Comparison of ENCODE assay signal across 24 mouse cellular contexts in genomic region chr17:79790166-79790565, GRCm38 (mm10).
A peak's percentile ranks its signal among the peaks of the same experiment; 100 is the strongest.
DNase-seq lines count a peak whose midpoint lies in the region; ATAC-seq lines count a peak whose summit lies in the region.
"Had no signal": no experiment of that assay in that cellular context is flagged by ENCODE, and none has a peak within 500 bp of the region (broad histone marks: within the 10 kb centered on the region; RNA-seq: fewer than 3 reads in every experiment).

No protein-coding gene starts in this region.

- DNase-seq in embryonic facial prominence, embryonic 11.5 days (ENCODE audit: low spot score): peak; percentile 23
- no peak for DNase-seq in embryonic facial prominence, embryonic 10.5 days (ENCODE audit: low spot score)
- no peak for DNase-seq in lung, postnatal 4 days
- peak; percentile 50 for DNase-seq in adipocyte (ENCODE audit: low spot score)
- no peak for DNase-seq in left cerebral cortex, postnatal 14 days (ENCODE audit: low spot score in 2 of 2)
- DNase-seq: adrenal gland, postnatal 10 days; cerebellum, adult 2 months; cerebellum, postnatal 25 days; embryo, embryonic 11 days; gastrocnemius, postnatal 25 days; kidney, adult 8-10 months; kidney, postnatal 10 days; liver; right cerebral cortex, postnatal 14 days; thymus, postnatal 25 days had no signal

- no peak overlapping the region for H3K9ac ChIP-seq in embryonic facial prominence, embryonic 11.5 days (replicated peaks; ENCODE audit: low read length)
- H3K9ac ChIP-seq in lung, embryonic 15.5 days: no peak overlapping the region
- H3K9ac ChIP-seq in stomach, embryonic 15.5 days: no peak overlapping the region
- H3K9ac ChIP-seq: heart, embryonic 15.5 days; liver, embryonic 15.5 days had no signal

- H3K27ac ChIP-seq in embryonic facial prominence, embryonic 11.5 days (replicated peaks; ENCODE audit: low read depth, low read length): no peak overlapping the region
- H3K27ac ChIP-seq in embryonic facial prominence, embryonic 10.5 days (replicated peaks): no peak overlapping the region
- H3K27ac ChIP-seq in lung, embryonic 15.5 days: peak overlapping the region; percentile 53; the same call in 1 of the 2 replicates
- H3K27ac ChIP-seq in stomach, embryonic 15.5 days: peak overlapping the region; percentile 71
- H3K27ac ChIP-seq: forebrain, embryonic 10.5 days; heart, embryonic 15.5 days; hindbrain, postnatal 0 days; limb, embryonic 10.5 days; liver, embryonic 15.5 days had no signal

- H3K36me3 ChIP-seq in embryonic facial prominence, embryonic 11.5 days (replicated peaks; ENCODE audit: control insufficient read depth, insufficient read depth, low read depth, low read length): no peaks in the 10 kb centered on the region
- H3K36me3 ChIP-seq in embryonic facial prominence, embryonic 10.5 days (replicated peaks): no peaks in the 10 kb centered on the region
- H3K36me3 ChIP-seq in lung, embryonic 15.5 days: no peaks in the 10 kb centered on the region
- no peaks in the 10 kb centered on the region for H3K36me3 ChIP-seq in stomach, embryonic 15.5 days
- H3K36me3 ChIP-seq: forebrain, embryonic 10.5 days; heart, embryonic 15.5 days; limb, embryonic 10.5 days; liver, embryonic 15.5 days had no signal

- intact Hi-C loops in left cerebral cortex, postnatal 14 days (cut with DNase I): no loop called here

- no peak for ATAC-seq in embryonic facial prominence, embryonic 11.5 days (replicated peaks; ENCODE audit: insufficient number of reproducible peaks, low FRiP score, low TSS enrichment, low read depth)
- ATAC-seq in lung, embryonic 15.5 days (ENCODE audit: borderline replicate concordance, extremely low read depth, low FRiP score, low TSS enrichment): peak; percentile 64; the same call in 1 of the 2 replicates
- 0 out of 2 replicates have a peak, but pooled peaks have one; percentile 50 for ATAC-seq in stomach, embryonic 15.5 days (ENCODE audit: insufficient read depth, low FRiP score, low read depth)
- ATAC-seq: activated CD4-positive, CD25-positive, alpha-beta regulatory T cell, adult 4 months; hindbrain, postnatal 0 days had no signal

- no peaks in the 10 kb centered on the region for H3K4me1 ChIP-seq in embryonic facial prominence, embryonic 11.5 days (ENCODE audit: control insufficient read depth, insufficient read depth, low read length)
- H3K4me1 ChIP-seq in embryonic facial prominence, embryonic 10.5 days: no peaks in the 10 kb centered on the region
- H3K4me1 ChIP-seq in lung, embryonic 15.5 days: peaks cover 16% of the 10 kb centered on the region
- H3K4me1 ChIP-seq in stomach, embryonic 15.5 days: no peaks in the 10 kb centered on the region
- H3K4me1 ChIP-seq: forebrain, embryonic 10.5 days; heart, embryonic 15.5 days; limb, embryonic 10.5 days; liver, embryonic 15.5 days had no signal

- no peak overlapping the region for H3K4me3 ChIP-seq in embryonic facial prominence, embryonic 11.5 days (ENCODE audit: low read depth, low read length)
- no peak overlapping the region for H3K4me3 ChIP-seq in embryonic facial prominence, embryonic 10.5 days
- no peak overlapping the region for H3K4me3 ChIP-seq in lung, embryonic 15.5 days
- no peak overlapping the region for H3K4me3 ChIP-seq in stomach, embryonic 15.5 days (replicated peaks)
- H3K4me3 ChIP-seq: forebrain, embryonic 10.5 days; heart, embryonic 15.5 days; limb, embryonic 10.5 days; liver, embryonic 15.5 days had no signal

- no peak overlapping the region for H3K4me2 ChIP-seq in embryonic facial prominence, embryonic 11.5 days (ENCODE audit: low read depth, low read length)
- no peak overlapping the region for H3K4me2 ChIP-seq in lung, embryonic 15.5 days
- H3K4me2 ChIP-seq in stomach, embryonic 15.5 days: no peak overlapping the region
- H3K4me2 ChIP-seq: heart, embryonic 15.5 days; liver, embryonic 15.5 days; midbrain, embryonic 11.5 days had no signal

- no peaks in the 10 kb centered on the region for H3K27me3 ChIP-seq in embryonic facial prominence, embryonic 11.5 days (ENCODE audit: control insufficient read depth, insufficient read depth, low read length)
- no peaks in the 10 kb centered on the region for H3K27me3 ChIP-seq in embryonic facial prominence, embryonic 10.5 days (replicated peaks; ENCODE audit: low read depth, poor library complexity, severe bottlenecking)
- H3K27me3 ChIP-seq in lung, embryonic 15.5 days: no peaks in the 10 kb centered on the region
- H3K27me3 ChIP-seq in stomach, embryonic 15.5 days (replicated peaks): no peaks in the 10 kb centered on the region
- H3K27me3 ChIP-seq: heart, embryonic 15.5 days; liver, embryonic 15.5 days had no signal

- WGBS in embryonic facial prominence, embryonic 11.5 days: 67% methylated on average over 7 of the region's 7 CpGs
- 78% methylated on average over 7 of the region's 7 CpGs for WGBS in embryonic facial prominence, embryonic 10.5 days
- 18% methylated on average over 7 of the region's 7 CpGs for WGBS in lung, embryonic 15.5 days
- WGBS in stomach, embryonic 15.5 days: 24% methylated on average over 7 of the region's 7 CpGs

- no peaks in the 10 kb centered on the region for H3K9me3 ChIP-seq in embryonic facial prominence, embryonic 11.5 days (replicated peaks; ENCODE audit: control insufficient read depth, low read length)
- H3K9me3 ChIP-seq in embryonic facial prominence, embryonic 10.5 days: no peaks in the 10 kb centered on the region
- no peaks in the 10 kb centered on the region for H3K9me3 ChIP-seq in lung, embryonic 15.5 days
- H3K9me3 ChIP-seq in stomach, embryonic 15.5 days: no peaks in the 10 kb centered on the region
- H3K9me3 ChIP-seq: forebrain, embryonic 10.5 days; heart, embryonic 15.5 days; limb, embryonic 10.5 days; liver, embryonic 15.5 days had no signal

Comparison
In these comparisons a context has a peak if more than half of its experiments do, and no peak if none do; other contexts are left out.
1. DNase-seq: peak in embryonic facial prominence, embryonic 11.5 days (single experiment) and adipocyte (single experiment); none in embryonic facial prominence, embryonic 10.5 days (single experiment), lung, postnatal 4 days (0 of 2) and left cerebral cortex, postnatal 14 days (0 of 2).
2. H3K27ac ChIP-seq: peak in lung, embryonic 15.5 days (single experiment) and stomach, embryonic 15.5 days (single experiment); none in embryonic facial prominence, embryonic 11.5 days (single experiment) and embryonic facial prominence, embryonic 10.5 days (single experiment).